Mouse (Mus musculus): ENCODE results near the gene Hspb8.
A peak's percentile ranks its signal among the peaks of the same experiment; 100 is the strongest.
"Not testable (repeated sequence)": the region's sequence is repeated elsewhere in the genome, so short reads cannot be mapped to it uniquely, and the experiment has no call there.

The Hspb8 gene

DNA sequence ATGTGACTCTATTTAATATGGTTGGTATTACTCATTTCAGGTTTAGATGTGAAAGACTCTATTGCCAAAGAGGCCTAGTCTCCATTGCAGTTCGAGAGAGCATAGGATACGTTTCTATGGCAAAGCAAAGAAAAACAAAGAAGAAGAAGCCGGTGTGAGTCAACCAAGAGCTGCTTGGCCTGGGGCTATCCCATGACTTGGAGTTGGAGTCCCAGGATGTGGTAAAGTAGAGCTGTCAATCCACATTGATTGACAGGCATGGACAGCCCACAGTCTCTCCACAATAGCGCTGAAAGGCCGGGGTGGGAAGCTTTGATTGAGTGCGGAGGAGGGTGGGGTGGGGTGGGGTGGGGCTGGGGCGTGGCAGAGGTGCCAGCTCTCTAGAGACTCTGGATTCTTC, 10.2 kb upstream of the Hspb8 start:
- no peak for DNase-seq (ENCODE audit: low spot score in 2 of 2)

GRCm38 (mm10) chr5:116426701-116427100, 4.0 kb upstream of the Hspb8 start:
- no peak for DNase-seq (ENCODE audit: low spot score in 2 of 2)

- not testable (repeated sequence) for DNase-seq (ENCODE audit: low spot score in 2 of 2)
Observed at GRCm38 (mm10) chr5:116425709-116426108, 3.0 kb upstream of the Hspb8 start.

- no peak for DNase-seq (ENCODE audit: low spot score in 2 of 2)
Observed at GRCm38 (mm10) chr5:116425273-116425672, 2.6 kb upstream of the Hspb8 start.

- no peak for DNase-seq (ENCODE audit: low spot score in 2 of 2)
Observed at GRCm38 (mm10) chr5:116423746-116424145, 1.1 kb upstream of the Hspb8 start.

DNA sequence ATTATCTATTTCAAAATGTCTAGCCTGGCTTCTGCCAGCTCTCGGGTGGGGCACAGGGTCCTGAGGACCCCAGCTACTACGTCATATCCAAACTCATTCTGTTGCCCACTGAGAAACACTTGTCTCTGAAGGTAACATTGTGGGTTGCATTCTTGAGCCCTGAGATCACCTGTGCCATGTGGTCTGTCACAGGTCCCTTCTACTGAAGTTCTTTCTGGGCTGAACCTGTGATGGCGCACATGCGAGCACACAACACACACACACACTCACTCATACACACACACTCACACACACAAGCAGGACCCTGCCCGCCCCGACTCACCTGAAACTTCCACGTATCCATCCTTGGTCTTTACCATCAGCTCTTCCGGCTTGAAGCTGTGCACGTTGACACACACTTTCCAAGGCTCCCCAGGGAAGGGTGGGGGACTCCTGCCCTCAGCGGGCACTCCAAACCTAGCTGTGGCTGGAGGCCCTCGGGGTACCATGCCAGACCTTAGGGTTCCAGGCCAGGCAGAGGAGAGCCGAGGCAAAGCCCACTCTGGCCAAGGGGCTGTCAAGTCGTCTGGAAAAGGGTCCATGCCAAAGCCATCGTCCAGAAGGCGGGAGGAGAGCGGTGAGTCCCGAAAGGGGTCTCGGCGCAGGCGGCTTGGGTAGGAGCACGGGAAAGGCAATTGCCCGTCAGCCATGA, 728 bp downstream of the Hspb8 start:
- DNase-seq (ENCODE audit: low spot score in 2 of 2), result no peak

- peak in 1 of 2 experiments; percentile 19 for DNase-seq (ENCODE audit: low spot score in 2 of 2)
Observed at GRCm38 (mm10) chr5:116420759-116421225, 1.9 kb downstream of the Hspb8 start.

DNA sequence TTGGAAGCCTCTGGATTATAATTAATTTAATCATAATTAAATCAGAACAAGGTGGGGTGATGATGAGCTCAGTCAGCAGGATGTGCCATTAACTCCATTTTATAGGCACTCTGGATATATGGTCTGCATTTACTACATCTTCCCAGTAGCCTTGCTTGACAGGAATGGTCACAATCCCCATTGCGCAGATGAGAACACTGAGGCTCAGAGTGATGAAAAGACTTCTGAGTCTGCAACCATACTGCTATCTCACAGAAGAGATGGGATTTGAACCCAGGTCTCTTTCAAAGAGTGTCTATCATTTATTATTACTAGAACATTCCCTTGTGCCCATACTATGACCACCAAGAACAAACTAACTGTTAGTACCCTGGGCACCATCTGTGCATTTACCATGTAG, 2.5 kb downstream of the Hspb8 start:
- no peak for DNase-seq (ENCODE audit: low spot score in 2 of 2)

DNA sequence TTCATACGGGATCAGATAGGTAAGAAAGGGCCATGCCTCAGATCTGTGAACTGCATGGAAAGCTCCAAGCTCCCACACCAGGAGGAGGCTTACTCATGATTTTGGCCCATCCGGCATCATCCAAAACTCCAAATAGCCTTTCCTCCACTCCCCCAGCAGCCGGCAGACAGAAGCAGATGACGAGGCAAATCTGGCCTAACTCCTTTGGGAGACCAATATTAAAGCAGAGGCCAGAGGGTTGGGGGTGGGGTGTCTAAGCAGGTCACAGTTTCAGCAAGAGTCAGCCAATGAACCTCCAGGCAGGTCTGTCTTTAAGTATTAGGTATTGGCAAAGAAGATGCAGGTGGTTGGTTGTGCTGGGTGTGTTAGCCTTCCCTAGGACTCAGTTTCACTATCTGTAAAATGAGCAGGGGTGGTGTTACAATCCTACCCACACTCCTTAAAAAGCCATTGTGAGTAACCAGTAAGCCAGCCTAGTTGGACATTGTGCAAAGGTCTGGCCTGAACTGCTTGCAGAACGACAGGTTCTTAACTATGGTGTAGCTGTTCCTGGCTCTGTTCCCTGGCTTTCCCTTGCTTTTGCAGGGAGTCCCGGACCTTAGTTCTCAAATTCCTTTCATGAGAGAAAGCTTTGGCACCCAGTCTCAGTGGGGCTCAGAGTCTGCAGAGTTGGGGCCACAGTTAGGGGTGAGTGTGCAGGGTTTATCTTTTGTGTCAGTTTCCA, 3.2 kb downstream of the Hspb8 start:
- DNase-seq (ENCODE audit: low spot score in 2 of 2), result no peak

DNA sequence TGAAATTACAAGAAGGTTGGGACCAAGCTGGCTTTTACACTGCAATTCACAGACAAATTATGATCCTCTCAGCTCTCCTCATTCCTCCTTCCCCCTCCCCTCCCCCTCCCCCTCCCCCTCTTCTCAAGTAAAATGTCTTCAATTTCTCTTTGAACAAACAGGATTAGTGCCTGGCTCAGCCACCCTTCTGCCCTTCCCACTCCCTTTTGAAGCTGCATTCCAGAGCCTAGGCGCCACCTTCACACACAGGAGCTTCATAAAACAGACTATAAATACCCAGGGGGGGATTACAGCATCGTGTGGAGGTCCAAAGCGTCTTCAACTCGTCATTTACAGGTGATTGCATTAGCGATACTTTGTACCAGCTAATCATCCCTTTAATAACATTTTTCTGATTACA, 6.5 kb downstream of the Hspb8 start:
- DNase-seq (ENCODE audit: low spot score in 2 of 2), result no peak

DNA sequence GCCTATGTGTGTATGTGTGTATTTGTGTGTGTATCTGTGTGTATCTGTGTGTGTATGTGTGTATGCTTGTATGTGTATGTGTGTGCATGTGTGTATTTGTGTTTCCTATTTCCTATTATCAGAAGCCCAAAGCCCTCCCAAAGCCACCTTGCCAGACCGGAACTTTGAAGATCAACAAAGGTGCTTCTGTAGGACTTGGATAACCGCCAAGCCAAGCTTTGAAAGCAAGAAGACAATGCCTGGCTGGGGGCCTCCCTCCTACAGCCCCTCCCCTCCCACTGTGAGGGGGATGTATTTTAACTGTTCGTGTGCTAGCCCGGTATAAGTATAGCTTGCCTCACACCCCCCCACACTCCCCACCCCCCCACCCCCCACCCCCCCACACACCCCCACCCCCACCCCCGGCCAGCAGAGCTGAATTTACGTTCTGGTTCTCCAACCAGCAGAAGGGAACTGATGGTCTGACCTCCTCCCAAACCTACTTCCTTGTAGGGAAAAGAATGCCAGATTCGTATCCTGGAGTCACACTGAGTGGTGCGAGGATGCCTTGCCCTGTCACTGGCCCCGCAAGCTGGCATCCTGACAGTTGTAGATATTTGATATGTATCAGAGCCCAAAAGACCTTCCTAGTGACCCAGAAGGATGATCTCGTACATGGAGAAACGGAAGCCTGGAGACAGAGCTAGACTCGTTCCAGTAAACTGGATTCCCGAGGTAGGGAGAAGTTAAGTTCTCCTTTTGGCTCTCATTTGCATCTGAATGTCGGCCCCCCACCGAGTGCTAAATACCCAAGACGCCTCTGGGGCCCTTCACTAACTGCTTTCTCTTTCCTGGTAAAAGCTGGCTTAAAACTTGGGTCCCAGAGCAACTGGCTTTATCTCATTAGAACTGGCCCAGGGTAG, 12.7 kb downstream of the Hspb8 start:
- no peak for DNase-seq (ENCODE audit: low spot score in 2 of 2)

GRCm38 (mm10) chr5:116408965-116409364, 13.7 kb downstream of the Hspb8 start:
- DNase-seq (ENCODE audit: low spot score in 2 of 2), result no peak

GRCm38 (mm10) chr5:116407936-116408335, 14.7 kb downstream of the Hspb8 start:
- no peak for DNase-seq (ENCODE audit: low spot score in 2 of 2)

DNA sequence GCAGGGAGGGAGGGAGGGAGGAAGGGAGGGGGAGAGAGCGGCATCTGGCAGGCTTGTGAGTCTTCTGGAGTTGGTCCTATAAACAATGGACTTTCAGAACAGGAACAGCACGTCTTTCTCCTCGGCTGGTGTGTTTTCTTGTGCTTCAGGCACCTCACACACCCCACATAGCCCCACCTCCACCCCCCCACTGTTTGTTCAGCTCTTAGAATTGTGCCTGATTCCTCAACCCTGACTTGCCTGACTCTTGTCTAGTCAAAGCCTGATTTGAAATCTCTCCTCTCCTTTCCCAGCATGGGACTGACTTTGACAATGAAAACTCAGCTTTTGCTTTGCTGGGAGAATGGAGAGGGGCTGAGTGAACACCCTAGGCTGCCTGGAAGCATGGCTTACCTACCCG, 15.3 kb downstream of the Hspb8 start:
- DNase-seq (ENCODE audit: low spot score in 2 of 2), result no peak

- no peak for DNase-seq (ENCODE audit: low spot score in 2 of 2)
Observed at GRCm38 (mm10) chr5:116406507-116406906, 16.2 kb downstream of the Hspb8 start.

GRCm38 (mm10) chr5:116405934-116406333, 16.7 kb downstream of the Hspb8 start:
- no peak for DNase-seq (ENCODE audit: low spot score in 2 of 2)

DNA sequence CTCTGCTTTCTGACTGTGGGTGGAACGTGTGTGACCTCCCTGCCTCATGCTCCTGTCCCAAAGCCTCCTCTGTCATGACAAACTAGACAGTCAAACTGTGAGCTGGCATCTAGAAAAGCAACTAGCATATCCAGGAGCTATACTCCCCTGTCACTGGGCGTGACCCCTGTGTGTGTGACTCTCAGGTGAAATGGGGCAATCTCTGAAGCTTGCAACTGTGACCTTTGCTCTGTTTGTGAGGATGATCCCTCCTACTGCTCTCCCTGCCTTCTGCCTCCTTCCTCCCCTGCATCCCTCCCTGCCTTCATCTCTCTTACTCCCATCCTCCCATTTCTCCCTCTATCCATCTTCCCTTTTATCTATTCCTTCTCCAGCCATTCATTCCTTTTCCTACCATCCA, 18.6 kb downstream of the Hspb8 start:
- DNase-seq (ENCODE audit: low spot score in 2 of 2), result no peak

- no peak for DNase-seq (ENCODE audit: low spot score in 2 of 2)
Observed at GRCm38 (mm10) chr5:116400801-116401200, 21.9 kb downstream of the Hspb8 start.

DNA sequence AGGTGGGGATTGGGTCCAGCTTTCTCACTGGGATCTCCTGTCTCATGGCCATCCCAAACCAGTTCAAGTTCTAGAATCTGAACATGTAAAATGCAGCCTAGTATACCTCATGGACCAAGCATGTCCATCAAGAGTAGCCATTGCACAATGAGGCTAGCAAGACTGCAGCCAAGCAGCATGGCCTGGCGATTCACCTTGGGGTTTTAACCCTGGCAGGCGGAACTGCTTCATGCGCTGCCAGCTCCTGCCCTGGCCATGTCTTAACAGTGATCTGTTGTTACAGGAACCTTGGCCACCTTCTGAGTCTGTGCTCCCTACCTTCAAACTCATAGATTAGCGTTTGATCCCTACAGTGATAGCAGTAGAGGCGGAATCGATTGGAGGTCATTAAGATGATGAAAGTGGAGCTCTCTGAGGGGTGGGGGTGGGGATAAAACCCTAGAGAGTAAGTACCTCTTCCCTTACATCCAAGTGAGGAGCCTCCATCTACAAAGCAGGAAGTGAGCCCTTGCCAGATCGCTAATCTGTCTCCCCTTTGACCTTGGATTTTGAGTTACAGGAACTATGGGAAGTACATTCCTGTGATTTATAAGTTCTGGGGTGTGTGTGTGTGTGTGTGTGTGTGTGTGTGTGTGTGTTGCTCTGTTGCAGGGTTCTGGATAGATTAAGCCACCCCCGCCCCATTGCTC, 22.5 kb downstream of the Hspb8 start:
- no peak for DNase-seq (ENCODE audit: low spot score in 2 of 2)

DNA sequence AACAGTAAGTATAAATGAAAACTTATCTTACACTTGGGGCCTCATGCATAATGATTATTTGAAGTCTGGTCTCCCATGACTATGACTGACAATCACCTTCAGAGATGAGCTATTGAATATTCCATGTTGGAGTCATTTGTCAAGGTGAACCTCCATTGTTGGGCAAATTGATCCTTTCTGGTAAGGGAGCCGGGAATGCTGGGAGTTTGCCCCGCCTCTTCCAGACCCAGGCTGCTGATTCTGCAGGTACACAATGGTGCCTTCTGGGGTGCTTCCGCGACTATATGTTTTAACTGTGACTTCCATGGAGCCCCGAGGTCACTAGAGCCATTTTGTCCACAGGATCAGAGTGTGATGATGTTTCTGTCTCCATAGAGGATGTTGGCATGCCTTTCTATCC, 26.6 kb downstream of the Hspb8 start:
- DNase-seq (ENCODE audit: low spot score in 2 of 2), result no peak

DNA sequence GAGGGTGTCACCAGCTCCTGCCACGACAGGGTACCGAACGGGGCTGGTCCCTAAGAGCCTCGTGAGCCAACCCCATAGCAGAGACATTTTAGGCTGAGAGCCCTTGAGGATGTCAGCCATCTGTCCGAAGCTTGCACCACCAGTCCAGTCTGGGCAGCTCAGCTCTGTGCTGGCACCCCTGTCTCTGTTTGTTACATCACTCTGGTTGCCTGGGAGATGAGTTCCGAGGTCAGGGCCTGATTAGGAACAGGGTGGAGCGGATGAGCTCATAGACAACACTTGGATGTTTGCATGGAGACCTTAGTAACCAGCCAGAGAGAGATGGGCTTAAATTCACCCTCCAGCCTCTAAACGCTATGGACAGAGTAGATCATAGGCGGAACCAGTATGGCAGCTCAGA, 30.1 kb downstream of the Hspb8 start:
- DNase-seq (ENCODE audit: low spot score in 2 of 2), result no peak

Measured in frontal cortex, postnatal 14 days (tissue).